Mouse (Mus musculus) right cerebral cortex, postnatal 14 days (tissue): ENCODE results near the gene Tcf20.

Experiments
- DNase-seq: peaks from one replicate; pipeline ENCODE4 v3.0.0; 2022

Gene Tcf20

DNA sequence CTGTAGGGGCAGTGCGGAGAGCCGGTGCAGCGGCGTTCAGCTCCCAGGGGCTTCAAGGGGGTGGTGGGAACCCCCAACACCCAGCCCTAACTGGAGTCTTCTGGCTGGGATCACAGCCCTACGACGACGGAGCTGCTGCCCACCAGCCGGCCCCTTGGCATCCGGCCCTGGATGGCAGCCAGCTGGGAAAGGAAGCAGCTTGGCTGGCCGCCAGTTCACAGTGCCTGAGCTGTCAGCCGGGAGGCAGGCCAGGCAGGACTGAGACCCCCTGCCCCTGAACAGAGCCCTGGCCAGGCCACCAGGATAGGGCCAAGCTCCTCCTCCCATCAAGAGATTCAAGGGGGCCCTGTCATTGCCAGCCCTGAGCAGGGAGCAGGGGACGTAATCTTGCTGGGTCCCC, 65.6 kb downstream of the Tcf20 start:
- DNase-seq: peak; percentile 94

DNA sequence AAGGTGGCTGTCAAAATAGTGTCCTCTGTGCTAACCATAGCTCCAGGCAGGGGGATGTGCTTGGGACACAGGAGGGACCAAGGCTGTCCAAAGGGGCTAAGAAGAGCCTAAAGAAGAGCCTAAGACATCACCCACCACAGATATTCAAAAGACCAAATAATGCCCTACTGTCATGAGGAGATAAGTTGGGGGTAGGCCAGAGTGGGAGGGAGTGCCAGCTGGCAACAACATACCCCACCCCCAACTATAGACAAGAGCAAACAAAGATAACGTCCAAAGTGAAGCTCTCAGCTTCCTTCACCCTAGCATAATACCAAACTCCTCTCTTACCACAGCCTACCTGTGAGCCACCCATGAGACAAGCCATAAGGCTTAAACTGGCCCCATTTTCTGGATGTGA, 66.1 kb downstream of the Tcf20 start:
- DNase-seq: no peak

DNA sequence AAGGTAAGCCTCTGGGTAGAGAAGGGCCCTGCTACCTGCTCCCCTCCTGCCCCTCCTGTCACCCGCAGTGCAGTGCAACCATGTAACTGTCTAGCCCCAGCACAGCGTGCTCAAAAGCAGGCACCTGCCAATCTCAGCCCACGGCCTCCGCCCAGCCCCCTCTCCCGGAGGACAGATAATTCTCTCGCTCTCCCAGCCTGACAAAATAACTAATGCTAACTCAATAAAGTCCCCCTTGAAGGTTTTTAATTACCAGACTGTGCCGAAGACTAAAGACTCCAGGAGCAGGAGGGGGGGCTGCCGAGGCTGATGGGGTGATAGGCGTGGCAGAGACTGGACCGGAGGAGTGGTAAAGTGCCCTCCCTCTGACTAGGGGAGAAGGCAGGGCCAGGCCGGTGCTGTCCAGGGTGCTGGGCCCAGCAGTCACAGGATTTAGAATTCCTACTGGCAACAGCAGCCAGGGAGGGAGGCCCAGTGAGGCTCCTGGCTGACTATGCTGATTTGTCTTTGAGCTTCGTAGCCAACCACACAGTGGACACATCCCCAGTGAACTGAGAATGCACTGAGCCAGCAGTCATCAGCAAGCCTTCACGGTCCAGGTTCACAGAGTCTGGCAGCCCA, 66.7 kb downstream of the Tcf20 start:
- no peak for DNase-seq

DNA sequence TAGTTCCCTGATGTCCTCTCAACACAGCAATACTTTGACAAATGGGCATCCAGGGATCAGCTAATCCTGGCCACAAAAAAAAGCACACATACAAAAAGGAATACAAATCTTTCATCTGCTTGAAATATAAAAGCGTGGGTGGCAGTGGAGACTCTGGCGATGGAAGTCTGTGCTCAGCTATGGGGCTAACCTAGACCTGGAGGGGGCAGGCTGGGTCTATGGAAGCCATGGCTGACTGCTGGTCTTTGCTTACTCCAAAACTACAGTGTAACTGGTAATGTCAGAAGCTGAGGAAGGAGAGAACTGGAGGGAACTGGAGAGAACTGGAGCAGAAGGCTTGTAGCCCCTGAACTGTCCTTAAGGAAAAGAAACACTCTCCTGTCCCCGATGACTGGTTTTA, 69.7 kb downstream of the Tcf20 start:
- no peak for DNase-seq

DNA sequence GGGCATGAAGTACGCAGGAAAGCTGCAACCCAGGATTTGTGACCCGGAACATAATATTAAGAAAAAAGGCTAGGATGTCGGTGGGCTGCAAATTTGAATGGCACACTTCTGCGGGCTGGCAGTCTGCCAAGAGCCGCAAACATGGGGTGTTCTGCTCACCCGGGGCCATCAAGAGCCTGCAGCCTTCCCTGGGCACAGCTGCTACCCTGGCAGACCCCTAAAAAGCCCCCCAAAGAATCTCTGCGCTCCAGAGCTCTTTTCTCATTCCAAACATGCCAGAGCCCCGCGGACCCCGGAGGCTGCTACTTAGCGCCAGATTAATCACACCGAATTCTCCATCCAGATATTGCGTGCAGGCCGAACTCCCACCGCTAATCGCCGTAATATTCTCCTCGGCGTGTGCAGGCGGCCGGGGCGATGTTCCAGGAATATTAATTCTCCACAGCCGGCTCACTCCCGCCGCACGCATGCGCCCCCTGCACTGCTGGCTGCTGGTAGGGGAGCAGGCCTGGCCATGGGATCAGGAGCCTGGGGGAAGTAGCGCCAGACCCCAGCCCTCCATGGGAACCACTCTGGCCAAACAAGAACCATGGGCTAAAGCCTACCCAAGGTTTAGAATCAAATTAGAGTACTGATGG, 70.3 kb downstream of the Tcf20 start:
- peak; percentile 74 for DNase-seq

DNA sequence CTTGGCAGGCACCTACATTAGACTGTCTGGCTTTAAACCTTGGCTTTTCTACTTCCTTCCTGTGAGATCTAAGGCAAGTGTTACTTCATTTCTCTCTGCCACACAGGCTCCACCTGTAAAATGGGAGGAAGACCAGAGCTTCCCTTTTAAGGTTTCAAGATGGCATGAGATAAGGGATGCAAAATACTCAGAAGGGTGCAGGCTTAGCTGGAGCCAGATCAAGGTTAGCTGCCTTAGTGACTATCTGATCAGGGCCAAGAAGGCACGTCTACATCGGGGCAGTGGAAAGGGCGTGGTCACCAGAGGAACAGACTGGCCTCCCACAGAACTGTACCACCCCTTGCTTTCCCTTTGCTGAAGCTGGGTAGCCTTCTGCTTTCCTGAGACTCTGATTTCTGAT, 73.2 kb downstream of the Tcf20 start:
- no peak for DNase-seq

DNA sequence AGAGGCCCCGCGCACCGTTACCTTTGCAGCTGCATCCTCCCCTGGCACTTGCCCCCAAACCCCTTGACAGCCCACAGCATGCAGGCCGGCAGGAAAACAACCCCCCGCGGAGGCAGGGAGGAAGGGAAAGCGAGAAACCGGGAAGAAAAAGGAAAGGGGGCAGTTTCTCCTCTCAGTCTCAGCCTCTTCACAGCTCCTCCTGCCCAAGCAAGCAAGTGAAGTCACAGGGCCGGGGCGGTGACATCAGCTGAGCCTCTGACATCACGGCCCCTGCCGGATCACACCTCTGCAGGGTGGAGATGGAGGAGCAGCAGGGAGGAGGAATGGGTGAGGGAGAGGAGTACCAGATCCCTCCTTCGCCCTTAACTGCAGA, 75.7 kb downstream of the Tcf20 start:
- no peak for DNase-seq

DNA sequence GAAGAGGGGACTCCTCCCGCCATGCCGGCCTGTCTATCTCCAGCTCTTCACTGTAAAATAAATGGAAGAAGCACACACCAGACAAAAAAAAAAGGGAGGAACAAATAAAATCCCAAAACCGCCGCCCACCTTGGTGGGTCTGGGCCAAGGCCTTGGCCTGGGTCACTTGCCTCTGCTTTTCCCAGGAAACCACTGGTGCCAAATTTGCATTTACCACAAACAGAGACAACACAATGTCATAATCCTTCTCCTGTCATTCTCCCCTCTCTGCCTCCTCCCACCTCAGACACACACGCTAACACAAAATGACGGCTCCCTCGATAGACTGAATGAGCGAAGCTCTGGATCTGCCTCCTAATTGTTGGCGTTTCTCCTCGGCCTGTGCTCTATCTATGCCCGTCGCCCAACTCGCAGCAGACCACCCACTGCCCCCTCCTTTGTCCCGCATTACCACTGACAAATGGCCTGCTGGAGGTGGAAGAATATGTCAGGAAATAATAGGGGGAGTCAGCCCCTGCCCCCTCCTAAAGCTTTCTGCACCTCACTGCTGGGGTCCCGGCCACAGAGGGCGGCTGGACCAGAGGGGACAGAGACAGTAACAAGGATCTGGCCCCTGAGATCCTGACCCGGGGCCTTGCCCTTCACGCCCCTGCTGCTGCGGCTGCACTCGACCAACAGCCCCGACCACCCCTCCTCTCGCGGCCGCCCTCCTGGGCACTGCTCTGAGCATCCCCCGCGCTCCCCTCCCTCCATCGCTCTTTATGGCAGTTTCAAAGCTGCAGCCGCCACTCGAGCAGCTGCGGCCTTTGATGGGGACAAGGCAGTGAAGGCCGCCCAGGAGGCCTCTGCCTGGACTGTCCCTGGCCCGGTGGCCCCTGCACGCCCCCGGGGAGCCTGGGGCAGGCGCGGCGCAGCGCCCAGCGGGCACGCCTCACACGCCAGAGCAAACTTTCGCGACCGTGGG, 76.4 kb downstream of the Tcf20 start:
- DNase-seq: no peak

DNA sequence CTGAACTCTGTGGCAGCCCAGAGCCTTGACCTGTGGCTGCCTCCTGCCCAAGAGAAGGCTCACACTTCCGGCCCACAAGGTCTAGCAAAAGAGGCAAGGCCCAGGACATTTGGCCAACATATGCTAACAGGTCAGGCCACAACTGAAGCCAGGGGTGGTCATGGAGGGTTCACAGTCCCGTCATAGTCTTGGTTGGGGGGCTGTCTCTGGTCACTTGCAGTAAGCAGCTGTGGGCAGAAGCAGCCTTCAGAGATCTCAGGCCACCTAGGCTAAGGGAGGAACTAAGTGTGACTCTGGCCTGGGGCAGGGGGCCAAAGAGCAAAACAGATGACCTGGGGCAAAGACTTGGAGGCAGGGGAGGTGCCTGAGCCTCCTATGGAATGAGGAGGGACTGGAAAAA, 77.1 kb downstream of the Tcf20 start:
- DNase-seq: no peak

DNA sequence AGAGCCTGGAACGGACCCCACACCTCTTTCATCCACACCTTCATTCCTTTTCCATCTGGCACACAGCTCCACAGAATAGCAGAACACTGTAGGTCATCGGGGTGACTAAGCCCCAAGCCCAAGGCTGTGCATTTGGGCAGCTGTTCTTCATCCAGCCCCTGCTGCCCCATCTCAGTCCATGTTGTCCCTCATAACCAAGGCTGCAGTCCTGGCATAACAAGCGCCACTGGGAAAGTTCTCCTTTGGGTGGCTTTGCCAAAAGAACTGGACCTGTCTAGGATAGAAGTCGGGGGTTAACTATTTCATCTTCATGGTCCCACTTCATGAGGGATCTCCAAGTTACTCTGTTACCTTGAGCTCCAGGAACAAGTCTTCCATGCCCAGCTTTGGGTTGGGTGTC, 77.9 kb downstream of the Tcf20 start:
- DNase-seq: no peak

DNA sequence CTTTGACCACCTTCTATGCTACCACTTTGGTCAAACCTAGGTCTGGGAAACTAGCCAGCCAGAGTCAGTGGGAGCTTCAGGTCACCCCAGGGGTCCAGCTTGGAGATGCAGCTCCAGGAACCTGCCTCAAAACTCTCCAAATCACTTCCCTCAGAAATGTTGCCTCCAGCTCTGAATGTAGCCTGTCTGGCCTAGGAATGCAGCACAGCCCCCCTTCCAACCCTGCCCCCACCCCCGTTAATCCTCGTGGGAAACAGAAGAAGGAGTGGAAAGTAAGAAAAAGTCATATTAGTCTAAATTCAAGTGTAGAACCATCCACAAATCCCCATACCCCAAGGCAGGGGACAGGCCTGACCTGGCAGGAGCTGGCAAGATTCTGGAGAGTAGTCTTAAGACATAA, 79.2 kb downstream of the Tcf20 start:
- DNase-seq: no peak

DNA sequence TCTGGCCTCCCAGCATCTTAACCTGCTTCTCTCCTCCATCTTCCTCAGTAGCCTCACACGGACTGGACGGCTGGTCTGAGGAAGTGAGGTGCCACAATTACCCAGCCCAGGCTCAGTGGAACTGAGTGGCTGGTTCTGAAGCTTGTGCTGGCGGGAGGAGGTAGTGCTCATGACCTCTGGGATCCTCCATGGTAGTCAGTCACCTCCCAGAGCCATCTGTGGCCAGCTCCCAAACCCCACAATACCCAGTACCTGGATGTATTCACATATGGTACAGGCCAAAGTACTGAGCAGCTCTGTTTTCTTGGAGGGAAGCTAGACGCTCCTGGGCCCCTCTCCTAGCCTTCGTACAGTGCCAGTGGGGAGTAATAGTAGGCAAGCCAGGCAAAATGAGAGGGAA, 80.4 kb downstream of the Tcf20 start:
- DNase-seq: no peak

DNA sequence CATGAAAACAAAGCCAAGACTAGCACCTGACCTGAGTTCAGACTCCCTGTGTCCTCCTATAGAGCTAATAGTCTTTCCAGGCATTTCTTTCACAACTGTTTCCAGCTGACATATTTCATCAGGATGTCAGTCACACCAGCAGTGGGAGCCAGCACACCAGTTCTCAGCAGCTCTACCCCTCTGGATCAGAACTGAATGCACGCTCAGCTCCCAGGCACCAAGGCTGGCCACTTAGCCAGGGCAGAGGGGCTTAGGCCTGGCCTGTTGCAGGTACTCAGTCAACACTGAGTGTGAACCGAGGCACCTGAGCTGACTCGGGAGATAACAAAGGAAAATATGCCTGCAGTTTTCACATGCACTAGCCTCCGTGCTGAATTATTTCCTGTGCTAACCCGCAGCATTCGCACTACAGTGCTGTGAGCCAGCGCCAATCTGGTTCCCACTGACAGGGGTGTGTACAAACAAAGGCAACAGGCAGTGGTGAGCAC, 81.1 kb downstream of the Tcf20 start:
- DNase-seq: no peak

DNA sequence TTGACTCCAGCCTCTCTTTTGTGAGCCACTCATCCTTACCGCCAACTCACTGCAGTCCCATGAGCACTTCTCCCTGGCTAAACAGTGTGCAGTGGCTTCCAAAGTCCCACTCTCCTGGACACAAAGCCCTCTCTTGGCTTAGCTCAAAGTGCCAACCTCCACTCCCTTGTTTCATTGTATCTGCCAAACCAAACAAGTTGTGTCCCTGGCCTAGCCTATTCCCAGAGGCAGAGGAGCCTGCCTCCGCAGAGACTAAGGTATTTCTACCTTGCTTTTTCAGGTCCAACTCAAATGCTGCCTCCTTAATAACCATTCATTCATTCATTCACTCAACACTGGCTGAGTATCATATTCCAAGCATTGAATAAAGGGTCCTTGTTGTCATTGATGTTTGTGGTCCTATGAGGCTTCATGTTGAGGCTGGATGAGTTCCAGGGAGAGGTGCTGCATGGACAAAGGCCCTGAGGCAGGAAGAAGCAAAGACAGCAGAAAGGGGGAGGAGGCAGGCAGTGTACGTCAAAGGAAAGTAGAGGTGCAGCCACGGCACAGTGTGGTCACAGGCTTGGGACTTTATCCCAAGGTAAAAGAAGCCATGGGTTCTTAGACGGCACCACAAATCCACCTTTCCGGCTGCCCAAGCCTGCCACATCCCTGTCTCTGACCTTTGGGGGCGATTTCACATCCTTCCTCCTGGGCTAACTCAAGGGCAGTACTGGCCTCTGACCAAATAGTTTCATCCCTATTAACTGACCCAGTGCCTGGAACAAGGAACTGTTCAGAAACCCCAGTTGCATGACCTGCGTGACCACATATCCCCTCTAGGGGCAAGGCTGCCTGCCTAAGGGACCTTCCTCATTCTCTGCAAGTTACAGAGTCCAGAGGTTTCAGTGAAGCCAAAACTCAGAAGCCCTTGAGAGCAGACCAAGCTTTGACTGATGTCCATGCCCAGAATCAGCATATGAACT, 82.0 kb downstream of the Tcf20 start:
- DNase-seq: no peak

DNA sequence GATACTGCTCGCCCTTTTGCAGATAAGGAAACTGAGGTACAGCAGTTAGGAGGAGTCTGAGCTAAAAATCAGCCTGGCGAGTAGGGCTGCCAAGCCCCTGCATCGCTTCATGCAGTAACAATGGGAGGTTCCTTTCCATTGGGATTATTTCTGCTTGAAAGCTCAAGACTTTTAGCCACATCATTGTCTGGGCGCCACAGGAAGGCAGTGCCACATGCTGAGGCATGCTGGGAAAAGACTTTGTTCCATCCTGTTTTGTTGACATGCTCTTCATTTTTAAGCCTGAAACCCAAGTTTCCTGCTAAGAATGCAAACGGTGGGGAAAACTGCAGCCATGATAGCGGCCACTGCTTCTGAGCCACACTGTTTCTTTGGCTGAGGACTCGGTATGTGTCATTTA, 83.1 kb downstream of the Tcf20 start:
- DNase-seq: no peak

DNA sequence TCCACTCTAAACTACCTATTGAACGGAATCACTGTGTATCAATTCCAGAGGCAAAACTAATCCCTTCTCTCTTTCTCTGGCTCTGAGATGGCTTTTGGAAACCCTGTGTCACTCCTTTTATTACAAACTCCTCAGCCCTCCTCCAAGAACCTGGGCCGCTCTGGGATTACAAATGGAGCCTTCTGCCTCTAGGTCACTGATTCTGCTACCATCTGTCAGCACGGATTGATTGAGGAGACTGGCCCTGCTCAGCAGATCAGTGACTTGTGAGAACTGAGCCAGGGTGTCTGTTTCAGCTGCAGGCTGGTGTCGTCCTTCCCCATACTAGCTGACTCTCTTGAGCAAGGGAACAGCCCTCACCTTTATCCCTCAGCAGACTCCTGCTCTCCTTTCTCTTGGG, 85.2 kb downstream of the Tcf20 start:
- DNase-seq: no peak

DNA sequence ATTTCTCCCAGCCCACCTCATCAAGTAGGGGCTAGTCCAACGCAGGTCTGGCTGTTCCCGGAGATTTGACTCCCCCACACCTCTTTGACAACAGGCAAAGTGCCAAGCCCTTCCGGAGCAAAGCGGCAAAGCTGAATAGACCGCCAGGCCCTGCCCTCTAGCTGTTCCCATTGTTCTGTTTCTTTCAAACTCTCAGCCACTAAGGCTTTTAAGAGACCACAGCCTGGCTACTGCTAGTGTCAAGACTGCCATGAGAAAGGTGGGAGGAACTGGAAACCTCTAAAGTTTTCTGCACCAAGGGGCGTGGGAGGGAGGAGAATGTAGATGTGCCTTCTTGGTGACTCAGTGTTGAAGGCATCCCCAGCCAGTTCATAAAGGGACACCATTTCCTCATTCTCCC, 86.4 kb downstream of the Tcf20 start:
- DNase-seq: no peak

DNA sequence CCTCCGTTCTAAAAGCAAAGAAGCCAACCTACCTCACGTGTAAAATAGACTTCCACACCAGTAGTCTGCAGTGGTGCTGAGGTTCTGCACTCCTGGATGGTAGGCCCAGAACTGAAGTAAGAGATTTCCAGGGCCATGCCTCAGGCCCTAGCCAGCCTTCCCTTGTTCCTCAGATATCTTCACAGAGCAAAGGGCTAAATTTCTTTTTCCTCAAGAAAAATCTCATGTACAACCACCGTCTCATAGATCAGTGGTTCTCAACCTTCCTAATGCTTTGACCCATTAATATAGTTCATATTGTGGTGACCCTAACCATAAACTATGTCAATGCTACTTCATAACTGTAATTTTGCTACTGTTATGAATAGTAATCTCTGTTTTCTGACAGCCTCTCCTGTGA, 87.3 kb downstream of the Tcf20 start:
- no peak for DNase-seq

DNA sequence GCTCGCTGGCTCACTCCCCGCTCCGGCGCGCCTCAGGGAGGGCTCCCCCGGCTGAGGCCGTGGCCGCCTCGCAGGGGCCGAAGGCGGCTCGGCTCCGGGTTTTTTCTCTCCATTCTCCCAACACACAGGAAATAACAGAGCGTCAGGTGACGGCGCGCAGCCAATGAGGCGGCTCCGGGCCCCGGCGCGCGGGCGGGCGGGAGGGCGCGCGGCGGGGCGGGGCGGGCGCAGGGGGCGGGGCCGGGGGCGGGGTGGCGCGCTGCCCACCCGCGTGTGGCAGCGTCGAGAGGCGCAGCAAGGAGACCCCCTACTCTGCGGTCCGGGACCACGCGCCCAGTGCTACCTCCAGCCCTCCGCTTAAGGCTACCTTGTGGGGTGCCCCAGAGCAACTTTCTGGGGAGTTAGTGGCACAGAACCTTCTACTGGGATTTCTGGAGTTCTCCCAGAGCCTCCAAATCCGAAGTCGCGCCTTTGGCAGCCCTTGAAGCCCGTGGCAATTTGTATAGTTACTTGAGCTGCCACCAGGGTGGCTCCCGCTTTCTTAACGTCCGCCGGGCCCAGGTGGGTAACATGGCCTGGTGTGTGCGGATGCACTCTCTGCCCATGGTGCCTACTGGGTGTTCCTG, 87.9 kb downstream of the Tcf20 start:
- DNase-seq: peak; percentile 80

DNA sequence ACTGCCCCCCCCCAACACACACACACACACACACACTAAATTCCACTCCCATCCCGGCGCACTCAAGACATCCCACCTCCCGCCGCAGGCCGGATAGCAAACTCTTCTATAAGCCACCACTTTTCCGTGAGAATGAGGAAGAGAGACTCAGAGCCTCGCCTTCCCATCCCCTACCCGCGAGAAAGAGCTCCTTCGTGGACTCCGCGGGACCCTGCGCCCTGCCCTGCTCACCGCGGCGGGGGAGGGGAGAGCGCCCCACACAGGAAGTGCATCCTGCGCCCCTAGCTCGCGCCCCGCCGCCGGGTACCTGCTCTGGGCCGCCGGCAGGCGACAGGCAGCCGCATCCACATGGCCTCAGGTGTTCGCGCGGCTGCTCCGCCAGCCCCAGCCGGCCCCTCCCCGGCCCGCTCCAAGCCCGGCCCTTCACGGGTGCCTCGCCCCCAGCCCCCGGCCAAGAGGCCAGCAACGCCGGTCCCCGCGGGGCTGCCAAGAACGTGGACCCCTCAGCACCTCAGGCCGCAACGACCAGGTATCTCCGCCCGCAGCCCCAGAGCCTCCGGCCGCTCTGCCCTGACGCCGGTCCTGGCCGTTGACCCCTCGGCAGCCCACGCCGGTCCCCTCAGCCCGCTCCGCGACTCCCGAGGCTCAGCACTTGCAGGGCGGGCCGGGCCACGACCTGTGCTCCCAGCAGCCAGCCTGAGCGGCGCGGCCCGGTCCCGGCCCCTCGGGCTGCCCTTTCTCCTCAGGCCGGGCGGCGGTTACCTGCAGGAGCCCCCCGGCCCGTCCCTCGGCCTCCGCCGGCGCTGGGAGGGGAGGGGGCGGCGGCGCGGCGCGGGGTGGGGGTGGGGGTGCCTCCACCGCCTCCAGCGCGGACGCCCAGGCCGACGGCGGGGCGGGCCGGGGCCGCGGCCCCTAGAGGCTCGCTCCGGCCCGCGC, 88.7 kb downstream of the Tcf20 start:
- peak; percentile 42 for DNase-seq

DNA sequence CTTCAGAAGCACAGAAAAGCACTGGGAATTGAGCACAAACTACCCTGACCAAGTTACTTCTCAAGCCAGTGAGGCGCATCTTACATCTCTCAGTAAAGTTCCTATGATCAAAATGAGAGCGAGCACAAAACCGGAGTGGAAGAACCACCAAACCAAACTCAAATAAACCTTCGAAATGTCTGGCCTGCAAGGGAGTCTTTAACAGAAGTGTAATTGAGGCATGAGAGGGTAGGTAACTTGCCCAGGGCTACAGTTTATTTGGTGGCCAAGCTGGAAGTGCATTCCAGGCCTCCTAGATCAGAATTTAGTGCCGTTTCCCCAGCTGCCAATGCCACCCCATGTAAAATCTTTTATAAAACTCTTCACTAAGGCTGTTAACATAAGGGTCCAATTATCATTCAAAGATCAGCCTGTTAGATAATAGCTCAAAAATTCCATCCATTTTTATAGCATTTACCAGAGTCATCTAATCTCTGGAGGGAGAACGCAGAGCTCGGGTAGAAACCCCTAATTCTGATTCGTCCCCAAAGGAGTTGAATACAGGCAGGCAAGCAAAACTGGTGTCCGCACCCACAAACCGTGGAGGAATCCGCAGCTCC, 89.4 kb downstream of the Tcf20 start:
- DNase-seq: no peak
